Mouse (Mus musculus): ENCODE data around the gene Nlrp1b. TPM values are rescaled to one million over a fixed set of nuclear protein-coding genes. Genes with fewer than 3 reads are reported as not detected.

Nlrp1b gene
- polyA plus RNA-seq, 1 experiment from 2014 or later, result 0.10 TPM

DNA sequence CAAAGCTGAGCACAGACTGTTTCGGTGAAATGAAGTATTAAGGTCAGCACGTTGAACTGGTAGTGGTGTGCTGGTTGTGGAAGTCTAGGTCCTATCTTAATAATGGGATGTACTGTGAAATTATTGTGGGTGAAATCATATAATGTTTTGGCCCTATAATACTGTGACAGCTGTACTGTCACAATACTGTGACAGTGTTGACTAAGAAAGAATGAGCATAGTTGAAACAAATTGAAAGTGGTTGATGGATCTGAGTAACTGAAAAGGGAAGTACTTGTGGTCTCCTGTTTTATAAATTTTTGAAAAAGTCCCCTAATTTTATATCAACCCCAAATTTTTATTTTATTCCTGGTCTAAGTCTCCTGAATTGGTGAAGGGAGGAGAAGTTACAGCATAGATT is 123.4 kb downstream of the Nlrp1b start:
- Histone ChIP-seq H3K27ac (no peak overlapping the region), H3K4me3 (replicated peaks) (no peak overlapping the region), H3K4me2 (no peak overlapping the region), H3K27me3 (replicated peaks) (no peaks in the 10 kb centered on the region), H3K4me1 (no peaks in the 10 kb centered on the region), H3K9me3 (no peaks in the 10 kb centered on the region), H3K36me3 (no peaks in the 10 kb centered on the region), H3K9ac (no peak overlapping the region)
- ATAC-seq (ENCODE audit: insufficient read depth, low FRiP score, low read depth), result no peak
- 78% methylated on average over 2 of the region's 2 CpGs for WGBS

DNA sequence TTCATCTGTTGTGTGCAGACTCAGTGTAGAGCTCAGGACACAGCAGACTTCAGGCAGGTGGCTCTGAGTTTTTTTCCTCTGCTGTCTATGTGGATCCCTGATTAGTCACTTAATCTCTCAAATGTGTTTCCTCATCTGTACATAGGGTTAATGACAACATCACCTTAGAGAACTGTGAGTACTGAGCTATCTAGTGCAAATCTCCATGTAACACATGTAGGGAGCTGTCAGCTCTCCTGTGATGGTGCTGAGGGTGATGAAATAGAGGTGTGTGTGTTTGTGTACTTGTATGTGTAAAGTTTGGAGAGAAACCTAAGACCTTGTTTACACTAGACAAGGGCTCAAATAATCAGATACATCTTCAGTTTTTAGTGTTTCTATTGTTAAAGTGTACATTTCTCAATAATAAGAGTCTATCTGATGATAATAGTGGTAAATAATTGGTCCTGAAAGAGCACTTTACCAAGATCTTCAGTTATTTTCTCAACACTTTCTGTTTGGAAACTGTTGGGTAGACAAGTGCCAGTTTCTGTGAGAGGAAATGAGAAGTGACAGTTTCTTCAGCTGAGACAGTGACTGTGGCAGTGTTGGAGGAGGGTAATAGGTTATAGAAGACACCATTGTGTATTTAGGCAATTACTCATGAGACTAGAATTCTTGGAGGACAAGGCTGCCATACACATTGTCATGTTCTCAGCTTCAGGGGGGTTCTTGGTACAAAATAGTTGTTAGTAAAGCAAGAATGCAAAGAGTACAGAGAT is 124.1 kb downstream of the Nlrp1b start:
- no peak overlapping the region for H3K27ac ChIP-seq
- no peaks in the 10 kb centered on the region for H3K36me3 ChIP-seq
- no peak overlapping the region for H3K4me2 ChIP-seq
- H3K4me3 ChIP-seq (replicated peaks), result no peak overlapping the region
- no peak for ATAC-seq (ENCODE audit: insufficient read depth, low FRiP score, low read depth)
- no peaks in the 10 kb centered on the region for H3K9me3 ChIP-seq
- no peak overlapping the region for H3K9ac ChIP-seq
- no peaks in the 10 kb centered on the region for H3K4me1 ChIP-seq
- H3K27me3 ChIP-seq (replicated peaks), result no peaks in the 10 kb centered on the region

DNA sequence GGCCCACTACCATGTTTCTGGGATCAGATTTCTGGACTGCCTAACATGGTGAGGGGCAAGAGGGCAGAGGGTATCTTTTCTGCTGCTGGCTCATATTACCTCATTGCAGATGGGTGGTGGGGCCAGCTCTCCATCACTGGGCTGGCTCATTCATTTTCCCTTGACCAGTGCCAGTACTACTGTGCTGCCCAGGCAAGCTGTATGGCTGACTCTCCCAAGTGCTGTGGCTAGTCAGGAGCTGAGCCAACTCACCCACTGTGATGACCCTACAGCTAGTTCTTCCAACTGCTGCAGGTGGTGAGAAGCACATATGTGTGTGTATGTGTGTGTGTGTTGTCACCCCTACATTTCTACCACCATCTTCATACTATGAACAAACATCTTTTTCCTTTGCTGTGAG is 126.6 kb downstream of the Nlrp1b start:
- H3K27ac ChIP-seq, result no peak overlapping the region
- H3K4me3 ChIP-seq (replicated peaks), result no peak overlapping the region
- no peaks in the 10 kb centered on the region for H3K36me3 ChIP-seq
- H3K4me2 ChIP-seq, result no peak overlapping the region
- H3K9me3 ChIP-seq, result no peaks in the 10 kb centered on the region
- no peak overlapping the region for H3K9ac ChIP-seq
- no peaks in the 10 kb centered on the region for H3K4me1 ChIP-seq
- H3K27me3 ChIP-seq (replicated peaks), result no peaks in the 10 kb centered on the region
- no peak for ATAC-seq (ENCODE audit: insufficient read depth, low FRiP score, low read depth)

Other genes with a start within 250 kb of the Nlrp1b start
- gene C1qbp, start 247.7 kb downstream of the Nlrp1b start, polyA plus RNA-seq (2015; fragmentation: Nextera tagmentation; extraction: Ambion mirVana), result 268 and 283 TPM in 2 replicates
- 16.4 and 16.6 TPM in 2 replicates for gene Dhx33, start 226.3 kb downstream of the Nlrp1b start, polyA plus RNA-seq (2015; fragmentation: Nextera tagmentation; extraction: Ambion mirVana)
- 37.7 and 40.0 TPM in 2 replicates for gene Mis12, start 211.1 kb downstream of the Nlrp1b start, polyA plus RNA-seq (2015; fragmentation: Nextera tagmentation; extraction: Ambion mirVana)
- gene Derl2, start 210.9 kb downstream of the Nlrp1b start, polyA plus RNA-seq (2015; fragmentation: Nextera tagmentation; extraction: Ambion mirVana), result 52.5 and 61.6 TPM in 2 replicates
- gene 6330403K07Rik, start 197.2 kb downstream of the Nlrp1b start, polyA plus RNA-seq (2015; fragmentation: Nextera tagmentation; extraction: Ambion mirVana), result 86.2 and 91.1 TPM in 2 replicates
- gene Nlrp1a, start 86.0 kb downstream of the Nlrp1b start, polyA plus RNA-seq (2015; fragmentation: Nextera tagmentation; extraction: Ambion mirVana), result 0.17 and 0.18 TPM in 2 replicates